Mouse (Mus musculus): Measurements from ENCODE around the gene Hpse. TPM values are rescaled to one million over a fixed set of nuclear protein-coding genes. Genes with fewer than 3 reads are reported as not detected.

The Hpse gene
- total RNA-seq, 2 experiments from 2014 or later = 2.5 to 2.7 TPM

DNA sequence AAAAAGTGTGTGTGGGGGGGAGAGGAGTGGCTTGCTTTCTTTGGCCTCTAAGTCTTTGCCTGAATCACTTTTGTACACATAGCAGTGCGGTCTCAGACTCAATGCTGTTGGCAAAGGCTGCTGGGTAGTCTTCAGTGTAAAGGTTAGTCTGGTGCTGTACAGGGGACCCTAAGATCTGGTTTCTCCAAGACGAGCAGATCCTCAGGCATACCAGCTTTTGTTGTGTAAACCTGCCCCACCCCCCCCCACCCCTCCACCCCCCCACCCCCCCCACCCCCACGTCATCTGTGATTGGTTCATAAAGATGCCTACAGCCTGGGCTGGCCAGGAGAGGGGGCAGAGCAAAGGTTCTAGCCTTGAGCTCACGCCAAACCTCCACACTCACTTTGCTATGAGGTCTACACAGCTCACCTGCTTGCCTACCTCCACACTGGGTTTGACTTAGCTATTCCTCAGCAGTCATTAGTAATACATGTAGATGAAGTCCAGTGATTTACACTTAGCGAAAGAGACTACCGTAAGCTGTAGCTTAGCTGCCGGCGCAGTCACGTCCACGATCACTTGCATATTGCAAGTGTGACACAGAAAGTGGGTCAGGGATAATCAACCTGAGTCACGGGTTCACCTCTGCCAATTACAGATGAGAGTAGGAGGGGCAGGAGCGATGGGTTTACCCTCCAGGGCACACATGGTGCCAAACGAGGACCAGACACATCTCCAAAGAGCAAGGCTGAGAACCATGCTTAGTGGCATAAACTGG is 18.5 kb downstream of the Hpse start:
- no peak for DNase-seq (ENCODE audit: extremely low spot score in 1 of 2, low spot score in 2 of 2)
- intact Hi-C loops (cut with DNase I) = no loop called here

DNA sequence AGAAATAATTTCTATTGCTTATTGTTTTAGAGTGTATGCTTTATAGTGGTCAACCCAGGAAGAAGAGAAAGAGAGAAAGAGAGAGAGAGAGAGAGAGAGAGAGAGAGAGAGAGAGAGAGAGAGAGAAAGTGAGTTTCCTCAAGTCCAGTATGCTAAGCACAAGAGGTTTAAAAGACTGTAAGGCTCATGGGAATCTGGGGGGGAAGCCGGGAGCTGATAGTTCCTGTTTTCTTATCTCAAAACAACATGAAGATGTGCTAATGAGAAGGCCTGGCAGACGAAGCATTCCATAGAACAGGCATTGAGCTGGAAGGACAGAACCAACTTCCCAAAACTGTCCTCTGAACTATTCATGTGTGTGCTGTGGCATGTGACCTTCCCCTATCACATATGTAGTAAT is 21.6 kb downstream of the Hpse start:
- intact Hi-C loops (cut with DNase I) = no loop called here
- DNase-seq (ENCODE audit: extremely low spot score in 1 of 2, low spot score in 2 of 2) = no peak

DNA sequence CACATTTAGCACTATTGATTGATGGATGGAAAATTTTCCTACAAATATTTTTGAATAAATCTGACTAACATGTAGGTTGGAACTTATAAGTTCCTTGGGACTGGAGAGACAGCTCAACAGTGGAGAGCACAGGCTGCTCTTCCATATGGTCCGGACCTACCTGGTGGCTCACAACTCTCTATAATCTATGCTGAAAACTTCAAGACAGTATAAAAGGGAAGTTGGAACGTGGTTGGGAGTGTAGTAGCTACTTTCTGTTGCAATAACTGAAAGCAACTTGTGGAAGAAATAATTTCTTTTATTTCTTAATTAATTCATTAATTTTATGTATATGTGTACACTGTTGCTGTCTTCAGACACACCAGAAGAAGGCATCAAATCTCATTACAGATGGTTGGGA is 22.1 kb downstream of the Hpse start:
- intact Hi-C loops (cut with DNase I) = no loop called here
- no peak for DNase-seq (ENCODE audit: extremely low spot score in 1 of 2, low spot score in 2 of 2)

DNA sequence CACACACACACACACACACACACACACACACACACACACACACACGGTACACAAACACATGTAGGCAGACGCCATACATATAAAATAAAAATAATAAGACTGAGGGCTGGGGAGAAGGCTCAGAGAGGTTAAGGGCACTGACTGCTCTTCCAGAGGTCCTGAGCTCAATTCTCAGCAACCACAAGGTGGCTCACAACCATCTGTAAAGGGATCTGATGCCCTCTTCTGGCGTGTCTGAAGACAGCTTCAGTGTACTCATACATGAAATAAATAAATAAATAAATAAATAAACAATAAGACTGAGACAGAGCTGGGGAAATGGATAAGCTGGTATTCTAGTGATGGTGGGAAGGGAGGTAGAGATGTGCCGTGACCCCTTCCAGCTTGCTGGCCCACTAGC is 33.9 kb downstream of the Hpse start:
- intact Hi-C loops (cut with DNase I) = no loop called here
- no peak for DNase-seq (ENCODE audit: extremely low spot score in 1 of 2, low spot score in 2 of 2)

DNA sequence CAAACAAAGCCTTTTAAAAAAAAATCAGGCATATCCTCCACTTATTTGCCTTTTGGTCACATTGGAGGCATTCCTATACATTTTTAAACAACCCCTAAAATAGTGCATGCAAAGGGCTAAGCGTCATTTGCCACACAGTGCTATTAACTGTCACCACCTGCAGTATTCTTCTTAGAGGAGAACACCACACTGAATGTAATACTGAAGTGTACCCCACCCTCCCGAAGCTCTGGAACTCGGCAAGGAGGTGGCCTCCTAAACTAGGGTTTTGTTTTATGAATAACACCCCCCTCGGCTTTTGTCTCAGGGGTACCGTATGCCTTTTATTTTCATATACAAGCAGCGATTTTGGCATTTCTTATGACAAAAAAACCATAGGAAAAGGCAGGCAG is 39.0 kb downstream of the Hpse start:
- intact Hi-C loops (cut with DNase I) = no loop called here
- no peak for DNase-seq (ENCODE audit: extremely low spot score in 1 of 2, low spot score in 2 of 2)

DNA sequence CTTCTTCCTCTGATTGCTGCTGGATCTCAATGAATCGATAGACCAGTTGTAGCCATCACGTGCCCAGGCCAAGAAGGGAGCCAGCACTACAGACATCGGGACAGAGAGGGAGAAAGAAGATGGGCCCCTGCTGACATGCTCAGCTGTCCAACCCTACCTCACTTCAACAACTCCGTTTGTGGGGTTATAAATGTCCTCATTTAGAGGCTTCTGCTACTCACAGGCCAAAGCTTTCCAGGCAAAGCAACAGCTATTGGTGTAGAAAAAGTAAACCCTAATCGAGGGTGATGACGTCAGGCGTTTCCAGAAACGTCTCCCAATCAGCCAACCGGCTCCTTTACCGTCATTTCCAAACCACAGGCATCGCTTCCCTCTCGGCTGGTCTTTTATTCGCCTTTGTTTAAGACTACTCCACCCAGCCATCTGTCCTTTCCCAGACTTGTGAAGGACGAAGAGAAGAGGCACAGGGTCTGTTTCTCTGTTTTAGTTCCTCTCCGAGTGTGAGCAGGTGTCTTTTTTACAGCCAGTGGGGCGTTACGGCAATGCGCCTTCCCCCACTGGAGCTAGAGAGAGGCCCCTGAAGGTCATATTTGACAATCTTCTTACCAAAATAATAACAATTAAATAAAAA is 39.5 kb downstream of the Hpse start:
- DNase-seq (ENCODE audit: extremely low spot score in 1 of 2, low spot score in 2 of 2) = no peak
- intact Hi-C loops (cut with DNase I) = loop anchor here (5.0 to 10.0 kb wide), 2 partner anchors 115 to 232 kb away; partner anchors contain the start of genes Helq and Mrps18c

DNA sequence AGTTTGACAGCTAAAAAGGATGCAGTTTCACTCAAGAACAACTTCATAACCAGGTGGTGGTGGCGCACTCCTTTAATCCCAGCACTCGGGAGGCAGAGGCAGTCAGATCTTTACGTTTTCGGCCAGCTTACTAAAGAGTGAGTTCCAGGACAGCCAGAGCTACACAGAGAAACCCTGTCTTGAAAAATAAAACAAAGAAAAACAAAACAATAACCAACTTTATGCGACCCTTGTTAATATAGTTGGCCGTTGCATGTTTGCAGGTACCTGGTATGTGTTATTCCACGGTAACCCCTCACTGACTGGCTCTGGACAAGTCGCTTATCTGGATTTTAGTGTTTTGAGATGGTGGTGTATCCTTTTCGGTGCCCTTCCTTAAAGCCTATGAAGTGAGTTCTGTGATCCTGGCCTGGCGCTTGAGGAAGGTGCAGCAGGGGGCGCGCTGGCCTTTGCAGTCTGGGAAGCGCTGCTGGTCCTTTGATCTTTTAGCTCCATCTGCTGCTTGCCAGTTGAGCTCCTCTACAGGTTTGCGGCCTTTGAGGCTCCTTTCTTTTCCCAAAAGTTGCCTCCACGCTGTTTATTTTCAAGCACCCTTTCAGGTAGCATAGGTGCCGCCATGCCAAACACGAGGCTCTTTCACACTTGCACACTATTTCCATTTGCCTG is 44.7 kb downstream of the Hpse start, which contains the start of gene Coq2:
Coq2 (minus strand) TSS at position 430 of the 666 bp plus-strand sequence.
- intact Hi-C loops (cut with DNase I) = loop anchor here (5.0 to 10.0 kb wide), 2 partner anchors 120 to 237 kb away; partner anchors contain the start of genes Helq and Mrps18c
- DNase-seq (ENCODE audit: extremely low spot score in 1 of 2, low spot score in 2 of 2) = peak; percentile 55 to 86

DNA sequence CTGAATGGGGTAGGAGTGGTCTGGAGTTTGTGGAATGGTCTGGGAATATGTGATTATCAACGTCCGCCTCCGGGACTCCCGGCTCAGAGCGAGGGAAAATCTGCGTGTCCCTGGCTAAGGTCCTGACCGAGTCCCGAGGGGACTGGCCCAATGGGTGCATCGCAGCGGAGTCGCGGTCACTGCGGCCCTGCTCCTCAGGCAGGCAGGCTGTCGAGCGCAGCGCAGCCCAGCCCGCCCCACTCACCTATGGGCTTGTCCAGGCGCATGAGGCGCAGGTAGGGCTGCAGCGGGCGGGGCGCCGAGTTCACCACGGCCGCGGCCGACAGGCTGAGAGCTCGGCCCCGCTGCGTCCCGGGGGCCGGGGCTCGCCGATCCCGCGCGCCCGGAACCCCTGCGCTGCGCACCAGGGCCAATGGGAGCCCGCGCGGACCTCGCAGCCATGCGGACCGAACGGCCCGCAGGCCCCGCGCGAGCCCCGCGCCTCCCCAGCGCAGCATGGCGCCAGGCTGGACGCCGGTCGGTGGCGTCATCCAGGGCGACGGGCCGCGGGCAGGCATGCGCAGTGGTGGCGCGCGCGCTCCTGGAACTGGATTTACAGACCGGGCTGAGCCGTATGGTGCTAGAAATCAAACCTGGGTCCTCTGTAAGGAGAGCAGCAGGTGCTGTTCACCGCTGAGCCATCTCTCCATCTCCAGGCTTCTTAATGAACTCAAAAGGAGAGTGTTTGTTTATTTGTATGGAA is 45.6 kb downstream of the Hpse start:
- DNase-seq (ENCODE audit: extremely low spot score in 1 of 2, low spot score in 2 of 2) = peak; percentile 77 to 93

DNA sequence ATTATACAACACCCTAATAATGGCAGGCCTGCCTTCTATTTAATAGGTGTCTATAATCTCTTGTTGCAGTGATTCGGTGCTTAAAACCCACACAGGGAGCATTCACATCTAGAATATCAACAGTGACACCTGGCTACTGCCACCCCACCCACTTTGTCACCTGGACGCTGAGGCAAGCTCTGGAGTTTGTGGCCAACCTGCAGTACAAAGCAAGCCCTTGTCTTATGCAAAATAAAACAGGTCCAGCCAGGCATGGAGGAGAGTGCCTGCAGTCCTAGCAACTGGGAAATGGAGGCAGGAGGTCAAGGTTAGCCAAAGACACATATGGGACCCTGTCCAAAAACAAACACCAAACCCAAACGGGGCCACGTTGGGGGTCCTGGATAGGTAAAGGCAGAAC is 47.1 kb downstream of the Hpse start:
- intact Hi-C loops (cut with DNase I) = loop anchor here (10.0 kb wide), 1 partner anchor 122 kb away; the partner anchor contains the start of genes Helq and Mrps18c

More for the DNA sequence above, 45.6 kb downstream of the Hpse start:
- intact Hi-C loops (cut with DNase I) = loop anchor here (10.0 kb wide), 1 partner anchor 121 kb away; the partner anchor contains the start of genes Helq and Mrps18c

DNA sequence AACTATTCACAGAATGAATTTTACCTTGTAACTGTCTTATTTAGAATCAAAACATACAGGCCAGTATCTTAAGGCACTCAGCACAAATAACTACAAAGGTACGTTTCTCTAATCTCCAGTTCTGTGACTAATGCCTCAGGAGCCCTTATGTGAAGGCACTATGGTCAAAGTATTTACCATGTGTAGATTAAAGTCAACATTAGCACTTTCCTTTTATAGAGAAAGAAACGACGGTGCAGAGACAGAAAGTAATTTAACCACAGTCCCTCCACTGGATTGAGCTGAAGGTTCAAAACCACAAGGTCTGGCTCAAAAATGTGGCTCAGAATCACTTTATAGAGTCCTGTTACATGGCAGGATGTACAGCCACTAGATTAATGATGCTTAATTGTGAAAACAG is 47.6 kb downstream of the Hpse start:
- intact Hi-C loops (cut with DNase I) = loop anchor here (10.0 kb wide), 1 partner anchor 123 kb away; the partner anchor contains the start of genes Helq and Mrps18c

More for the DNA sequence above, 47.1 kb downstream of the Hpse start:
- DNase-seq (ENCODE audit: extremely low spot score in 1 of 2, low spot score in 2 of 2) = no peak

DNA sequence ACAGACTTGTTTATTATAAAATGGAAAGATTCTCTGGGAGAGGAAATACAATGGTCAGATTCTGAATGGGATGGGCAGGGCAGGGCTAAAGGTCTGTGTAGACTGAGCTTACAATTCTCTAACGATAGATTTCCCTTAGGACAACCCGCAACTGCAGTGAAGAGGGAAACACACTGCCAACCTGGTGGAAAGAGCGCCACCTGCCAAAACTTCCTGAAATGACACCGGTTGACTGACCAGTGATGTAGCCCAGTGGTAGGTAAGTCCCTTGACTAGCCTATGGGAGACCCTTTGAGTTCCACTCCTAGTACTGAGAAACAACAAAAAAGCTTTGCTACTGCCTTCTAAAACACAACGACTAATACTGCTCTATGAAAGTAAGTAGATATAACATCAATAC is 48.1 kb downstream of the Hpse start:
- intact Hi-C loops (cut with DNase I) = loop anchor here (10.0 kb wide), 1 partner anchor 123 kb away; the partner anchor contains the start of genes Helq and Mrps18c
- DNase-seq (ENCODE audit: extremely low spot score in 1 of 2, low spot score in 2 of 2) = peak in 1 of 2 experiments; percentile 56

More for the DNA sequence above, 47.6 kb downstream of the Hpse start:
- DNase-seq (ENCODE audit: extremely low spot score in 1 of 2, low spot score in 2 of 2) = no peak

DNA sequence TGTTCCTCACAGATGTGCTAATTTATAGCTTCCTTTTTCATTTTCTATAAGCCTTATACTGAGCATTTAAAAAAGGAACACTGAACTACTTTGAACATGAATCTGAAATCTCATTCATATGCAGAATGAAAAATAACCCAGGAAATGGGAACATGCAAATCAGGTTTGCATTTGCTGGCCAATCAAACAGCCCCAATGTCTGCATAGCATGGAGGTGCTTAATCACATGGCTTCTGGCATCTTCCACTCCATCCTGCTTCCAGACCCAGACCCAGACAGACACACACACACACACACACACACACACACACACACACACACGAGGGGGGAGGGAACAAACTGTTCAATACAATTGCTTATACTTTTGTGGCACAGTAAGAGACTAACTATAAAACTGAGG is 52.6 kb downstream of the Hpse start:
- no peak for DNase-seq (ENCODE audit: extremely low spot score in 1 of 2, low spot score in 2 of 2)
- intact Hi-C loops (cut with DNase I) = no loop called here

DNA sequence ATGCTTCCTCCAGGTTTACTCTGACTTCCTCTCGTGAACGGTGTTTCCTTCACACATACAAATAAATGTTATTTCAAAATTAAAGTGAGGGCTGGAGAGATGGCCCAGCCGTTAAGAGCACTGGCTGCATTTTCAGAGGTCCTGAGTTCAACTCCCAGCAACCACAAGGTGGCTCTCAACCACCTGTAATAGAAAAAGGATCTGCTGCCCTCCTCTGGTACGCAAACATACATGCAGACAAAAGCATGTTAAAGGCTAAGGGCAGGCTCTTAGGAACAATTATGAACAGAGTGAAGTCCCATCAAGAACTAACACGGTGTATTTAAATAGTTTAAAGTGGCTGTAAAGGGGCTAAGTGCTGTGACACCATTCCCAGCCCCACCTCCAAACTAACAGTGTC is 55.7 kb downstream of the Hpse start:
- intact Hi-C loops (cut with DNase I) = loop anchor here (5.0 kb wide), 1 partner anchor 117 kb away; no protein-coding TSS in a partner anchor
- no peak for DNase-seq (ENCODE audit: extremely low spot score in 1 of 2, low spot score in 2 of 2)

DNA sequence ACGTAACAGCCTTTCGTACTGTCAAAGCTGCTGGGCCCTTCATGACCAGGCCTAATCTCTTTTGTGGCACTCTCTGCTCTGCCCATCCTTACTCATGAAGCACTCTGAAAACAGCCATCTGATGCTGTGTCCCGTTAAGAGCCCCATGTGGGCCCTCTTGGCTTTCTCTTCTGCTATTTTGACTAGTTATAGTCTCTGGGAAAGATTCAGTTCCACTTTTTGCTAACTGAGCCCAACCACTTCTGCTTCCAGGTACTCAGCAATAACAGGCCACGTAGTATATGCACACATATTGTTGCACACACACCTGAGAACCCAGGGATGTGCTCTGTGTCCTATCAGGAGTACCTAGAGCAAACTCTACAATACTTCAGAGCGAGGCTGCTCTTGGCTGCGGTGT is 56.5 kb downstream of the Hpse start:
- no peak for DNase-seq (ENCODE audit: extremely low spot score in 1 of 2, low spot score in 2 of 2)

DNA sequence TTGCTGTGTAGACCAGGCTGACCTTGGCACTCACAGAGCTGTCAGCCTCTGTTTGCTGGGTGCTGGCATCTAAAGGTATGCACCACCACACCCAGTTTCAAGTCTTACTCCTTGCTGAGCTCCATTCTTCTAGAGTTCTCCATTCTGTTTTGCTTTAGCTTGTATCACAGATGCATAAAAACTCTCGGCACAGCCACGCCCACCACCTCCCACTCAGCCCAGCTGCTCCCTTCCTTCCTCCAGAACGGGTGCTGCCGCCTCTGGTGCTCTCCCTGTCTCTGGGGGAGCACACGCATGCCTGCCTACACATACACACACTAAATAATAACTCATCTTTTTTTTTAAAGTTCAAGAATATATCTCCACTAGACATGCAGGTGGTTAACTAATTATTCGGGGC is 61.1 kb downstream of the Hpse start:
- intact Hi-C loops (cut with DNase I) = no loop called here
- DNase-seq (ENCODE audit: extremely low spot score in 1 of 2, low spot score in 2 of 2) = no peak

More for the DNA sequence above, 56.5 kb downstream of the Hpse start:
- intact Hi-C loops (cut with DNase I) = loop anchor here (5.0 kb wide), 1 partner anchor 116 kb away; no protein-coding TSS in a partner anchor

DNA sequence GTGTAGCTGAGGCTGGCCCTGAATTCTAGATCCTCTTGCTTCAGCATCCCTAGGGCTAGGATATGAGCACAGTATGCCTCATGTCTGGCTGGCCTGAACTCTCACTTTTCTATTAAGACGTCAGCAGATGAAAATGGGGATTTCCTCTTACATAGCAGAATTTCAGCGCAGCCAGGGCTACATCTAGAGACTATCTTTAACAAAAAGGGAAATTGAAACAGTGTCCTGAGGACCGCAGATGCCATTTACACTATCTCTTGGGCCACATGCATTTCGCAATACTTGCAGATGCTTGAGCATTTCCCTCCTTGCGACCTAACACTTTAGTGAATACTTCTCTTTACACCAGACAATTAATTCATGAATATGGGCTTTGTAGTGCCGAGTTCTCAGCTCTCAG is 63.2 kb downstream of the Hpse start:
- intact Hi-C loops (cut with DNase I) = no loop called here
- no peak for DNase-seq (ENCODE audit: extremely low spot score in 1 of 2, low spot score in 2 of 2)

DNA sequence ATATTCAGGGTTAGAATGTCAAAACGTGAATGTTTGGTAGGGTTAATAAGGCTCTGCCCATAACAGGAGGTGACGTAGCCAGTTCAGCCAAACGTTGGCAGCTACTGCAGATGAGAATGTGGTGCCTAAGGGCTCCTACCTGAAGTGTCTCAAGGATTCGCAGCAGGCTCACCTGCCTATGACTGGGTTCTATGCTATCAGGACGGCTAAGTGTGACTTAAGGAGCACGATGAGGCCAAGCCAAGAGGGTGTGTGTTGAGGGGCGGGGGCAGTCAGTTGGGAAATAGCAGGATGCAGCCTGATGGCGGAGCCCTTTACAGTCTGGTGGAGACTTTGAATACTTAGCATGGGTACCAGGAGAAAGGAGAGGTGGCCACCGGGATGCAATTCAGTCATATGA is 67.2 kb downstream of the Hpse start:
- intact Hi-C loops (cut with DNase I) = no loop called here

DNA sequence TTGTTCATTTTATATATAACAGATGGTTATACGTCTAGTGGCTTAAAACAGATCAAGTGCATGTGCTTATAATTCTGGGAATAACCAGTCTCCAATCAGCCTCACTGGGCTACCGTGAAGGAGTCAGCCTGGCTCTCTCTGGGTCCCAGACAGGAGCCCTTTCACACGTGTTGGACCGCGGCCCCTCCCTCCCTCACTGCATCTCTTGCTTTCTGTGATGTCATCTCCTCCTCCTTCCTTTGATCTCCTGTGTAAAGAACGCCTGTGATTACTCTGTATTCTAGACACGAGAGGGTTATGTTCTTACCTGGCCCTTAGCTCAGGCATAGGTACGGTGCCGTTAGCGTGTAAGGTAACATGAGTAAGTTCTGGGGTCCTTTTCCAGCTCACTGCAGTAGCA is 68.0 kb downstream of the Hpse start:
- DNase-seq (ENCODE audit: extremely low spot score in 1 of 2, low spot score in 2 of 2) = no peak
- intact Hi-C loops (cut with DNase I) = no loop called here

More for the DNA sequence above, 67.2 kb downstream of the Hpse start:
- no peak for DNase-seq (ENCODE audit: extremely low spot score in 1 of 2, low spot score in 2 of 2)

DNA sequence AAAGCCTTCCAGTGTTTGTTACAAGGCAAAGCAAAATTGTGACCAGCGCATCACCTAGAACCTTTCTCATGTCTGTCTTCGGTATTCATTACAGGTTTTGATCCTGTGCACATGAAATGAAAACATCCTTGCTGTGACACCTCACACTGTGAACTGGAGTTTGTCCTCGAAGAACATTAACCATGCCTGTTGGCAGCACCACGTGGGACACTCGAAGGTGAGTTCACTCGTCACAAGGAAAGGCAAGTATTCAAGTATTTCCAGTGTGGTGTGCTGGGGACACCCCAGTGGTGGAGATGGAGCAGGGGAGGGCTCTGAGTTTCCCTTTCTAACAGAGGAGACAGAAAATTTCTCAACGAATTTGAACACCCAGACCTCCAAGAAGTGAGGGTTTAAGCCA is 68.5 kb downstream of the Hpse start:
- intact Hi-C loops (cut with DNase I) = no loop called here
- DNase-seq (ENCODE audit: extremely low spot score in 1 of 2, low spot score in 2 of 2) = no peak
